Comparison of ENCODE assay signal across 14 mouse cellular contexts in genomic region chr6:113406683-113407082, GRCm38 (mm10). TPM values are rescaled to one million over a fixed set of nuclear protein-coding genes. Genes with fewer than 3 reads are reported as not detected.
A peak's percentile ranks its signal among the peaks of the same experiment; 100 is the strongest.
DNase-seq lines count a peak whose midpoint lies in the region; ATAC-seq and TF ChIP-seq lines count a peak whose summit lies in the region.
"Had no signal": no experiment of that assay in that cellular context is flagged by ENCODE, and none has a peak within 500 bp of the region (broad histone marks: within the 10 kb centered on the region; RNA-seq: fewer than 3 reads in every experiment).

No protein-coding gene starts in this region.

- 77% methylated on average over 9 of the region's 9 CpGs for WGBS in lung, embryonic 14.5 days

- no peak overlapping the region for H3K27ac ChIP-seq in lung, embryonic 14.5 days (ENCODE audit: low read depth)
- no peak overlapping the region for H3K27ac ChIP-seq in MEL (ENCODE audit: control insufficient read depth, low read depth, low read length)
- H3K27ac ChIP-seq: forebrain, embryonic 12.5 days; heart, embryonic 13.5 days; kidney, embryonic 15.5 days; limb, embryonic 12.5 days had no signal

- no peaks in the 10 kb centered on the region for H3K27me3 ChIP-seq in lung, embryonic 14.5 days (ENCODE audit: insufficient read depth, low read length)
- no peaks in the 10 kb centered on the region for H3K27me3 ChIP-seq in MEL (ENCODE audit: control insufficient read depth in 1 of 2, insufficient read depth in 2 of 2, low read length in 2 of 2)
- H3K27me3 ChIP-seq: forebrain, embryonic 12.5 days; heart, embryonic 13.5 days; kidney, embryonic 15.5 days; limb, embryonic 12.5 days had no signal

- H3K36me3 ChIP-seq in lung, embryonic 14.5 days (ENCODE audit: insufficient read depth) = no peaks in the 10 kb centered on the region
- no peaks in the 10 kb centered on the region; a peak in 1 of 4 replicates for H3K36me3 ChIP-seq in MEL (ENCODE audit: control insufficient read depth in 1 of 2, insufficient read depth in 2 of 2, low read length in 2 of 2)

- ATAC-seq in lung, embryonic 14.5 days (ENCODE audit: insufficient read depth) = no peak
- 0 out of 2 replicates have a peak, but pooled peaks have one; percentile 20 for ATAC-seq in megakaryocyte-erythroid progenitor cell, adult 5-6 weeks (replicated peaks; ENCODE audit: low FRiP score, low TSS enrichment, poor library complexity, severe bottlenecking)

- TF ChIP-seq RAD21 in MEL (IDR thresholded peaks at IDR 0.05; ENCODE audit: low read depth, low read length) = peak; percentile 29

- no peak overlapping the region for H3K4me3 ChIP-seq in lung, embryonic 14.5 days (ENCODE audit: low read depth, low read length)
- H3K4me3 ChIP-seq in MEL (ENCODE audit: control insufficient read depth in 1 of 2, insufficient read depth in 1 of 2, low read depth in 2 of 2, low read length in 2 of 2) = no peak overlapping the region
- H3K4me3 ChIP-seq: forebrain, embryonic 12.5 days; heart, embryonic 13.5 days; kidney, embryonic 15.5 days; limb, embryonic 12.5 days had no signal

- no peaks in the 10 kb centered on the region for H3K79me2 ChIP-seq in MEL (ENCODE audit: control insufficient read depth, insufficient read depth, low read length, poor library complexity)

- intact Hi-C loops in left cerebral cortex, postnatal 25 days (cut with DNase I) = no loop called here
- intact Hi-C loops in heart, postnatal 25 days (cut with DNase I) = no loop called here

- no peak overlapping the region for H3K4me2 ChIP-seq in lung, embryonic 14.5 days
- H3K4me2 ChIP-seq: forebrain, embryonic 12.5 days; heart, embryonic 13.5 days; kidney, embryonic 15.5 days; limb, embryonic 12.5 days had no signal

- DNase-seq in heart, adult 11 months = peak; percentile 85
- DNase-seq in heart, adult 8-10 months (ENCODE audit: low spot score) = no peak
- DNase-seq in lung, embryonic 14.5 days = no peak
- no peak for DNase-seq in lung, postnatal 36 days
- peak; percentile 57 for DNase-seq in MEL (ENCODE audit: low read depth, low spot score)
- DNase-seq in left cerebral cortex, postnatal 25 days (ENCODE audit: low spot score in 2 of 2) = no peak
- DNase-seq in heart, postnatal 25 days (ENCODE audit: low spot score) = no peak

- TF ChIP-seq POLR2A in MEL (IDR thresholded peaks at IDR 0.05; ENCODE audit: control insufficient read depth in 1 of 2, insufficient read depth in 1 of 2, low read depth in 1 of 2, low read length in 2 of 2, poor library complexity in 1 of 2) = no peak

- no peaks in the 10 kb centered on the region for H3K4me1 ChIP-seq in lung, embryonic 14.5 days (ENCODE audit: insufficient read depth)
- no peaks in the 10 kb centered on the region for H3K4me1 ChIP-seq in MEL (ENCODE audit: control insufficient read depth in 1 of 2, insufficient read depth in 2 of 2, low read length in 2 of 2)
- H3K4me1 ChIP-seq: forebrain, embryonic 12.5 days; heart, embryonic 13.5 days; kidney, embryonic 15.5 days had no signal

- TF ChIP-seq CTCF in lung, embryonic 14.5 days (IDR thresholded peaks at IDR 0.05; ENCODE audit: low read depth) = peak; percentile 35; the same call in 1 of the 2 replicates
- TF ChIP-seq CTCF in MEL (IDR thresholded peaks at IDR 0.05 in 2 of 3, conservative IDR thresholded peaks at IDR 0.05 in 1 of 3; ENCODE audit: control insufficient read depth in 1 of 3, insufficient read depth in 1 of 3, low read depth in 2 of 3, low read length in 3 of 3, poor library complexity in 1 of 3, severe bottlenecking in 1 of 3) = peak; percentile 51 to 63 (median 52)

- no peak for TF ChIP-seq EP300 in MEL (IDR thresholded peaks at IDR 0.05; ENCODE audit: low read depth in 1 of 2, low read length in 2 of 2)

- H3K9ac ChIP-seq in lung, embryonic 14.5 days = no peak overlapping the region
- H3K9ac ChIP-seq in MEL (ENCODE audit: control insufficient read depth, low read depth, low read length, poor library complexity, severe bottlenecking) = no peak overlapping the region
- H3K9ac ChIP-seq: forebrain, embryonic 12.5 days; heart, embryonic 13.5 days; kidney, embryonic 15.5 days; limb, embryonic 12.5 days had no signal

- H3K9me3 ChIP-seq in lung, embryonic 14.5 days (ENCODE audit: low read depth, low read length) = no peaks in the 10 kb centered on the region
- no peaks in the 10 kb centered on the region for H3K9me3 ChIP-seq in MEL (replicated peaks; ENCODE audit: insufficient read depth, low read length)
- H3K9me3 ChIP-seq: forebrain, embryonic 12.5 days; heart, embryonic 13.5 days; kidney, embryonic 15.5 days; limb, embryonic 12.5 days had no signal

TF ChIP-seq in MEL, 35 proteins besides CTCF, POLR2A, EP300 and RAD21:
- TF ChIP-seq TBP (IDR thresholded peaks at IDR 0.05; ENCODE audit: low read depth, low read length) (no peak), CHD2 (IDR thresholded peaks at IDR 0.05; ENCODE audit: low read length) (no peak), POLR2AphosphoS5 (IDR thresholded peaks at IDR 0.05; ENCODE audit: borderline replicate concordance, low read depth, low read length) (no peak), SMC3 (IDR thresholded peaks at IDR 0.05; ENCODE audit: low read depth, low read length) (peak; percentile 33), MYB (IDR thresholded peaks at IDR 0.05; ENCODE audit: low read depth, low read length) (no peak), BHLHE40 (IDR thresholded peaks at IDR 0.05; ENCODE audit: borderline replicate concordance, low read depth, low read length) (no peak), ZNF384 (IDR thresholded peaks at IDR 0.05; ENCODE audit: low read depth, low read length) (no peak), GABPA (IDR thresholded peaks at IDR 0.05; ENCODE audit: low read depth, low read length) (no peak)

RNA-seq across cellular contexts. Expression of gene Rpusd3, which starts 12.5 kb away (rescaled TPM):
- total RNA-seq in heart, adult 8-10 months (2022) = 10 to 100 TPM in 3 of 4 experiments, 1 to 10 TPM in 1; 8.2 to 11.7 (median 11.2) TPM
- 15.7 and 18.8 TPM in 2 replicates for polyA plus RNA-seq in lung, embryonic 14.5 days (2014; fragmentation: Nextera tagmentation; extraction: Ambion mirVana)
- 24.8 and 29.4 TPM in 2 replicates for total RNA-seq in MEL (2012; rRNA removed)
- polyA plus RNA-seq in MEL (2012; ENCODE audit: insufficient read depth in 1 of 2, insufficient read length in 2 of 2, low read depth in 1 of 2, low replicate concordance in 2 of 2, missing spikeins in 1 of 2) = 10 to 100 TPM in 1 of 2 experiments, not detected in 1; 34.1 TPM
- total RNA-seq in megakaryocyte-erythroid progenitor cell, adult 5-6 weeks (2014; fragmentation: Nextera tagmentation) = 13.5 and 14.5 TPM in 2 replicates
- total RNA-seq in megakaryocyte-erythroid progenitor cell, adult 5-6 weeks (2017) = 16.8 and 25.1 TPM in 2 replicates
- 10 to 100 TPM; 17.0 to 21.0 TPM for total RNA-seq in left cerebral cortex, postnatal 25 days (2021)
- total RNA-seq in heart, postnatal 25 days (2021) = 10 to 100 TPM; 10.3 to 11.5 TPM

RNA-seq across cellular contexts. Expression of gene Ttll3, which starts 17.6 kb away (rescaled TPM):
- 1 to 10 TPM in 1 of 4 experiments, under 1 TPM in 3; 0.44 to 1.0 (median 0.76) TPM for total RNA-seq in heart, adult 8-10 months (2022)
- 2.2 and 2.5 TPM in 2 replicates for polyA plus RNA-seq in lung, embryonic 14.5 days (2014; fragmentation: Nextera tagmentation; extraction: Ambion mirVana)
- total RNA-seq in MEL (2012; rRNA removed) = 4.1 and 5.7 TPM in 2 replicates
- 10 to 100 TPM in 1 of 2 experiments, not detected in 1; 11.2 TPM for polyA plus RNA-seq in MEL (2012; ENCODE audit: insufficient read depth in 1 of 2, insufficient read length in 2 of 2, low read depth in 1 of 2, low replicate concordance in 2 of 2, missing spikeins in 1 of 2)
- 2.1 and 7.9 TPM in 2 replicates for total RNA-seq in megakaryocyte-erythroid progenitor cell, adult 5-6 weeks (2014; fragmentation: Nextera tagmentation)
- 0.50 and 0.80 TPM in 2 replicates for total RNA-seq in megakaryocyte-erythroid progenitor cell, adult 5-6 weeks (2017)
- total RNA-seq in left cerebral cortex, postnatal 25 days (2021) = 10 to 100 TPM; 11.5 to 13.1 TPM
- 1 to 10 TPM; 1.0 to 1.4 TPM for total RNA-seq in heart, postnatal 25 days (2021)

RNA-seq across cellular contexts. Expression of gene Arpc4, which starts 28.8 kb away (rescaled TPM):
- total RNA-seq in heart, adult 8-10 months (2022) = 10 to 100 TPM; 58.5 to 72.8 (median 62.0) TPM
- 211 and 214 TPM in 2 replicates for polyA plus RNA-seq in lung, embryonic 14.5 days (2014; fragmentation: Nextera tagmentation; extraction: Ambion mirVana)
- total RNA-seq in MEL (2012; rRNA removed) = 217 and 231 TPM in 2 replicates
- polyA plus RNA-seq in MEL (2012; ENCODE audit: insufficient read depth in 1 of 2, insufficient read length in 2 of 2, low read depth in 1 of 2, low replicate concordance in 2 of 2, missing spikeins in 1 of 2) = 100 to 1,000 TPM in 1 of 2 experiments, not detected in 1; 375 TPM
- total RNA-seq in megakaryocyte-erythroid progenitor cell, adult 5-6 weeks (2014; fragmentation: Nextera tagmentation) = 128 and 162 TPM in 2 replicates
- 137 and 152 TPM in 2 replicates for total RNA-seq in megakaryocyte-erythroid progenitor cell, adult 5-6 weeks (2017)
- total RNA-seq in left cerebral cortex, postnatal 25 days (2021) = 100 to 1,000 TPM; 259 to 284 TPM
- total RNA-seq in heart, postnatal 25 days (2021) = 10 to 100 TPM; 66.4 to 74.2 TPM

RNA-seq across cellular contexts. Expression of gene Cidec, which starts 28.9 kb away (rescaled TPM):
- total RNA-seq in heart, adult 8-10 months (2022) = 1 to 10 TPM; 3.1 to 5.7 (median 4.6) TPM
- not detected in 2 replicates for polyA plus RNA-seq in lung, embryonic 14.5 days (2014; fragmentation: Nextera tagmentation; extraction: Ambion mirVana)
- not detected in 2 replicates for total RNA-seq in MEL (2012; rRNA removed)
- not detected for polyA plus RNA-seq in MEL (2012; ENCODE audit: insufficient read depth in 1 of 2, insufficient read length in 2 of 2, low read depth in 1 of 2, low replicate concordance in 2 of 2, missing spikeins in 1 of 2)
- not detected in 2 replicates for total RNA-seq in megakaryocyte-erythroid progenitor cell, adult 5-6 weeks (2014; fragmentation: Nextera tagmentation)
- total RNA-seq in megakaryocyte-erythroid progenitor cell, adult 5-6 weeks (2017) = not detected in 2 replicates
- total RNA-seq in left cerebral cortex, postnatal 25 days (2021) = not detected
- total RNA-seq in heart, postnatal 25 days (2021) = 1 to 10 TPM; 5.6 to 9.0 TPM
- polyA plus RNA-seq: cortical plate, adult 2 months; forebrain, embryonic 12.5 days; heart, embryonic 13.5 days; kidney, embryonic 15.5 days; limb, embryonic 12.5 days; neural tube, embryonic 14.5 days had no signal

RNA-seq across cellular contexts. Expression of gene Tada3, which starts 29.0 kb away (rescaled TPM):
- total RNA-seq in heart, adult 8-10 months (2022) = 10 to 100 TPM; 20.7 to 23.8 (median 23.2) TPM
- 45.9 and 49.4 TPM in 2 replicates for polyA plus RNA-seq in lung, embryonic 14.5 days (2014; fragmentation: Nextera tagmentation; extraction: Ambion mirVana)
- 25.0 and 26.1 TPM in 2 replicates for total RNA-seq in MEL (2012; rRNA removed)
- polyA plus RNA-seq in MEL (2012; ENCODE audit: insufficient read depth in 1 of 2, insufficient read length in 2 of 2, low read depth in 1 of 2, low replicate concordance in 2 of 2, missing spikeins in 1 of 2) = 10 to 100 TPM in 1 of 2 experiments, not detected in 1; 62.2 TPM
- 23.5 and 40.8 TPM in 2 replicates for total RNA-seq in megakaryocyte-erythroid progenitor cell, adult 5-6 weeks (2014; fragmentation: Nextera tagmentation)
- 19.8 and 20.3 TPM in 2 replicates for total RNA-seq in megakaryocyte-erythroid progenitor cell, adult 5-6 weeks (2017)
- total RNA-seq in left cerebral cortex, postnatal 25 days (2021) = 10 to 100 TPM; 48.3 to 51.5 TPM
- total RNA-seq in heart, postnatal 25 days (2021) = 10 to 100 TPM; 21.2 to 24.4 TPM

Comparison
In these comparisons a context has a peak if more than half of its experiments do, and no peak if none do; other contexts are left out.
1. DNase-seq: peak in heart, adult 11 months (single experiment) and MEL (single experiment); none in heart, adult 8-10 months (single experiment), lung, embryonic 14.5 days (single experiment), lung, postnatal 36 days (single experiment), left cerebral cortex, postnatal 25 days (0 of 2) and heart, postnatal 25 days (single experiment).